Mouse (Mus musculus): ENCODE measurements at regions not wholly inside any gene's neighbourhood (a gene's known extent, or its start where the extent isn't known, plus 50 kb on each side); places are given as distances from the start of the nearest gene placed in this dataset.

DNA sequence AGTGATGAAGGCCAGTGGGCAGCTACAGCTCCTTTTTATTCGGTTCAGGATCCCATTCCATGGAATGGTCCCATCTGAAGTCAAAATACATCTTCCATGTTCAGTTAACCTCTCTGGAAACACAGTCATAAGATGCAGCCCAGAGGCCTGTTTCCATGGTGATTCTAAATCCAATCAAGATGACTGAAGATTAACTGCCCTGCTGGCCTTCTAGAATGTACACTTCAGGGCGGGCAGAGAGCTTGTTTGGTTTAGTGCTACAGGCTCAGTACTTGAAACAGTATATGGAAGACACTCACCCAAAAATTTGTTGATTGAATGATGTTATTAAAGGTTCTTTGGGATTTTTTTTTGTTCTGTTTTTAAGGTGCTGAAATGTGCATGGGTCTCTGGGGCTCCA, 148.0 kb upstream of the Mkln1 start:
- 72% methylated on average over 2 of the region's 2 CpGs for WGBS
- H3K27ac ChIP-seq = no peak overlapping the region
- no peak for DNase-seq (ENCODE audit: extremely low spot score, low spot score)
- no peaks in the 10 kb centered on the region for H3K36me3 ChIP-seq (replicated peaks)
- no peak overlapping the region for H3K4me3 ChIP-seq
- no peaks in the 10 kb centered on the region for H3K27me3 ChIP-seq (ENCODE audit: poor library complexity, severe bottlenecking)
- H3K9me3 ChIP-seq = no peaks in the 10 kb centered on the region
- peaks cover 9% of the 10 kb centered on the region for H3K4me1 ChIP-seq

- H3K9me3 ChIP-seq = no peaks in the 10 kb centered on the region
Measured at GRCm38 (mm10) chr6:31253251-31253935, 145.1 kb upstream of the Mkln1 start.

DNA sequence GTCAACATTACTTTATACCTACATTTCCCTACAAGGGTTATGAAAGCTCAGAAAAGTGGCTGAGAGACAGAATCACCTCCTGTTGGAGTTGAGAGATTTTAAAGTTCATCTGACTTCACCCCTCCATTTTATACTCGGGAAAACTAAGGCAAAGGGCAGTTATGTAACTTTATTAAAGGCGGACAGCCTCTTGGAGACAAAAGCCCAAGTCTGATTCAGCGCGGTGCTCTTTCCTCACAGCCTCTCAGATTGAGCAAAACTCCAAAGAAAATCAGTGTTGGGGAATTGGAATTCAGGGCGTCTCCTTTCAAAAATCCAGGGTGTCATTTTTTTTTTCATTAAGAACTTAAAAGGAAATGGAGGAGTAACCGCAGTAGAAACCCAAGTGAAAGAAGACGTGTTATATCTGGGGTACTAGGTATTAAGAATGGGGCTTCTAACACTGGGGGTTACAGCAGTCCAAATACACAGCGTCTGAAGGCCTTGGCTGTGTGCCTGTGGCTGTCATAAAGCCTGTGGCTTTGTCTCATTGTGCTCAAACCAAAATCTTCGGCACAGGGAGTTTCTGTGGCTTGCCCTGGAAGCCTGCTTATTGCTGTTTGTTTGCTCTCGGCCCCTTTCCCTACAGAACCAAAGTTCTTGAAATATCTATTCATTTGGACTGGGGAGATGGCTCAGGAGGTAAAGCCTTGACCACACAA, 137.7 kb upstream of the Mkln1 start:
- 89% methylated on average over 10 of the region's 10 CpGs for WGBS
- Histone ChIP-seq H3K9me3 (no peaks in the 10 kb centered on the region), H3K27me3 (ENCODE audit: poor library complexity, severe bottlenecking) (no peaks in the 10 kb centered on the region), H3K36me3 (replicated peaks) (no peaks in the 10 kb centered on the region), H3K27ac (no peak overlapping the region), H3K4me1 (no peaks in the 10 kb centered on the region), H3K4me3 (no peak overlapping the region)
- DNase-seq (ENCODE audit: extremely low spot score, low spot score) = no peak

More at GRCm38 (mm10) chr6:31253251-31253935, 145.1 kb upstream of the Mkln1 start:
- WGBS = 26% methylated on average over 15 of the region's 15 CpGs
- H3K27ac ChIP-seq = no peak overlapping the region
- no peaks in the 10 kb centered on the region for H3K27me3 ChIP-seq (ENCODE audit: poor library complexity, severe bottlenecking)
- DNase-seq (ENCODE audit: extremely low spot score, low spot score) = peak; percentile 42
- H3K4me1 ChIP-seq = peaks cover 9% of the 10 kb centered on the region
- H3K4me3 ChIP-seq = peak overlapping the region; percentile 32
- H3K36me3 ChIP-seq (replicated peaks) = no peaks in the 10 kb centered on the region

- H3K27ac ChIP-seq = no peak overlapping the region
- H3K4me3 ChIP-seq = no peak overlapping the region
- no peaks in the 10 kb centered on the region for H3K36me3 ChIP-seq (replicated peaks)
- 91% methylated on average over 15 of the region's 15 CpGs for WGBS
- no peaks in the 10 kb centered on the region for H3K27me3 ChIP-seq (ENCODE audit: poor library complexity, severe bottlenecking)
- DNase-seq (ENCODE audit: extremely low spot score, low spot score) = no peak
- H3K9me3 ChIP-seq = no peaks in the 10 kb centered on the region
- no peaks in the 10 kb centered on the region for H3K4me1 ChIP-seq
Measured at GRCm38 (mm10) chr6:31261797-31262540, 136.6 kb upstream of the Mkln1 start.

GRCm38 (mm10) chr6:31262651-31263050, 135.9 kb upstream of the Mkln1 start:
- Histone ChIP-seq H3K27me3 (ENCODE audit: poor library complexity, severe bottlenecking) (no peaks in the 10 kb centered on the region), H3K4me1 (no peaks in the 10 kb centered on the region), H3K9me3 (no peaks in the 10 kb centered on the region), H3K4me3 (no peak overlapping the region), H3K36me3 (replicated peaks) (no peaks in the 10 kb centered on the region), H3K27ac (no peak overlapping the region)
- DNase-seq (ENCODE audit: extremely low spot score, low spot score) = no peak
- 87% methylated on average over 8 of the region's 8 CpGs for WGBS

- no peaks in the 10 kb centered on the region for H3K4me1 ChIP-seq
- H3K36me3 ChIP-seq (replicated peaks) = no peaks in the 10 kb centered on the region
- no peaks in the 10 kb centered on the region for H3K27me3 ChIP-seq (ENCODE audit: poor library complexity, severe bottlenecking)
- H3K27ac ChIP-seq = no peak overlapping the region
- no peak for DNase-seq (ENCODE audit: extremely low spot score, low spot score)
- H3K9me3 ChIP-seq = no peaks in the 10 kb centered on the region
- H3K4me3 ChIP-seq = no peak overlapping the region
- WGBS = 88% methylated on average over 6 of the region's 6 CpGs
Measured at GRCm38 (mm10) chr6:31263821-31264220, 134.7 kb upstream of the Mkln1 start.

DNA sequence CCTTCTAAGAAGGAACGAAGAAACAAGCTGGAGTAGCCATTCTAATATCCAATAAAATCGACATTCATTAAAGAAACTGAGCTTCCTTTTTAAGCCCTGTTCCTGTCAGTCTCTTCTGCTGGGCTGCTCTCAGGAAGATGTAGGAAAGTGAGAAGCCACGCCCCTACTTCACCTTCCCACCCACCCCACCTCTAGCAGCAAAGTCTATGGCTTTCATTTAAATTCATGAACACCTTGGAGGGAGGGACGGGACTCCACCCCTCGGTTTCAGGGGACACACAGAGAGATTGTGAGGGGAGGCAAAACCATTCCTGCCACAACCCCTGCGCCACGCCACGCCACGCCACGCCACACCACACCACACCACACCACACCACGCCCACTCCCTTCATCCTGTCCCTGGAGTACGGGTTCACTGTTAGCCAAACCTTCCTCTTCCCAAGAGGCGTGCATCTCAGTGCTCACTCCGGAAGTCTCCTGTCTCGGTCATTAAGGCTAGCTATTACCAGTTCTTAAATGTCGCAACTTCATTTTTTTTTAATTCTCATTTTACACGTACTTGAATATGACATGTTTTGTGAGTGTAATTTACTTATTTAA, 132.0 kb upstream of the Mkln1 start:
- Histone ChIP-seq H3K36me3 (replicated peaks) (no peaks in the 10 kb centered on the region), H3K27me3 (ENCODE audit: poor library complexity, severe bottlenecking) (no peaks in the 10 kb centered on the region), H3K9me3 (no peaks in the 10 kb centered on the region), H3K4me1 (no peaks in the 10 kb centered on the region), H3K4me3 (no peak overlapping the region), H3K27ac (no peak overlapping the region)
- WGBS = 76% methylated on average over 17 of the region's 17 CpGs
- no peak for DNase-seq (ENCODE audit: extremely low spot score, low spot score)

DNA sequence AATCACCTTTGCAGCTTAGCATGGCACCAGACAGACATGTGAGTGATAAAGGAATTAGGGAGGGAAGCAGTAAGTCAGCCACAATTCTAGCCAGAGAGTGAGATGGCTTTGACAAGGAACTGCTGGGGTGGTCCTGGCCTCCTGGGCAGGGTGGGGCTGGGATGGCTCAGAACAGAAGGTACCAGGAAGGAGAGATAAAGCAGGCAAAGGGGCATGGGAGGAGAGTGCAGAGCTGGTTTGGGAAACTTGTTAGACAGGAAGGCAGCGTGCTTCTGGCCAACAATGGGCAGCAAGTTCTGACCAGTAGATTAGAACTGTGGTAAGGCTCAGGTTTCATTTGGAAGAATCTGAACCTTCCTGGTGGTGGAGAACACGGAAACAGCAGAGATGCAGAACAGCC, 130.5 kb upstream of the Mkln1 start:
- Histone ChIP-seq H3K36me3 (replicated peaks) (no peaks in the 10 kb centered on the region), H3K4me1 (no peaks in the 10 kb centered on the region), H3K4me3 (no peak overlapping the region), H3K9me3 (no peaks in the 10 kb centered on the region), H3K27ac (no peak overlapping the region), H3K27me3 (ENCODE audit: poor library complexity, severe bottlenecking) (no peaks in the 10 kb centered on the region)
- DNase-seq (ENCODE audit: extremely low spot score, low spot score) = no peak
- 74% methylated on average over 2 of the region's 2 CpGs for WGBS

DNA sequence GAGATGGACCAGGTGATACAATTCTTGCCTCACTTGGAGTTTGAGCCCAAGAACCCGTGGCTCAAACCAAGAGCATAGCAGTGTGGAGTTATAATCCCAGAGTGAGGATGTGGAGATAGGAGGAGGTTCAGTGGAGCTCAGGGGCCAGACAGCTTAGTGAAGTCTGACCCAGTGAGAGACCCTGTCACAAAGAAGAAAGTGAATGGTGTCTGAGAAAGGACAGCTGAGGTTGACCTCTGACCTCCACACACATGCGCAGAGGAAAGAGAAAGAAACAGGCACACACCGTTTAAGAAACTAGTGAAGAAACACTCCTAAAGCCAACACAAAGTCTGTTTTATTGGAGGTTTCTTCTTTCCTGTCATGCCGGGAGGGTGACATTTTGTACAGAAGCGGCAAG, 124.7 kb upstream of the Mkln1 start:
- Histone ChIP-seq H3K36me3 (replicated peaks) (no peaks in the 10 kb centered on the region), H3K27me3 (ENCODE audit: poor library complexity, severe bottlenecking) (no peaks in the 10 kb centered on the region), H3K4me3 (no peak overlapping the region), H3K9me3 (no peaks in the 10 kb centered on the region), H3K4me1 (peaks cover 13% of the 10 kb centered on the region), H3K27ac (no peak overlapping the region)
- no peak for DNase-seq (ENCODE audit: extremely low spot score, low spot score)
- WGBS = 58% methylated on average over 5 of the region's 5 CpGs

GRCm38 (mm10) chr6:31274236-31274635, 124.3 kb upstream of the Mkln1 start:
- DNase-seq (ENCODE audit: extremely low spot score, low spot score) = no peak
- 32% methylated on average over 11 of the region's 11 CpGs for WGBS
- H3K27me3 ChIP-seq (ENCODE audit: poor library complexity, severe bottlenecking) = no peaks in the 10 kb centered on the region
- no peak overlapping the region for H3K27ac ChIP-seq
- H3K4me1 ChIP-seq = peaks cover 13% of the 10 kb centered on the region
- no peaks in the 10 kb centered on the region for H3K36me3 ChIP-seq (replicated peaks)
- no peak overlapping the region for H3K4me3 ChIP-seq
- no peaks in the 10 kb centered on the region for H3K9me3 ChIP-seq

DNA sequence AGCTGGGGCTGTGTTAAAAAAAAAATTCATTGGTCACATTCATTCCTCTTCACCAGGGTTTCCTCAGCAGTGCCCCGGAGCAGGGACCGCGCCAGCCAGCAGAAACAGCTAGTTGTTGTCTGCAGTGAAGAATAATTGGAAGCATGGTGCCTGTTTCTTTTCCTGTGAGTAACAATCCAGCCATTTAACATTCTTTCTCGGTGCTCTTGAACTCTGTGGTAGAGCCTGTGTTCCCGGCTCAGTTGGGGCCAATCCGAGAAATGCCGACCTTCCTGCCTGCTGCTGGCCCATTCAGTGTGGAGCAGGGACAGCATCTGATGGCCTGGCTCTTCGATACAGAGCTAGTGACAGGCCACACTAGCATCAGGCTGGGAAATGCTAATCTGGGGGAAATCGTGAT, 120.7 kb upstream of the Mkln1 start:
- no peaks in the 10 kb centered on the region for H3K27me3 ChIP-seq (ENCODE audit: poor library complexity, severe bottlenecking)
- H3K9me3 ChIP-seq = no peaks in the 10 kb centered on the region
- no peak overlapping the region for H3K4me3 ChIP-seq
- DNase-seq (ENCODE audit: extremely low spot score, low spot score) = no peak
- no peaks in the 10 kb centered on the region for H3K36me3 ChIP-seq (replicated peaks)
- no peak overlapping the region for H3K27ac ChIP-seq
- H3K4me1 ChIP-seq = peaks cover 18% of the 10 kb centered on the region
- WGBS = 64% methylated on average over 9 of the region's 9 CpGs

DNA sequence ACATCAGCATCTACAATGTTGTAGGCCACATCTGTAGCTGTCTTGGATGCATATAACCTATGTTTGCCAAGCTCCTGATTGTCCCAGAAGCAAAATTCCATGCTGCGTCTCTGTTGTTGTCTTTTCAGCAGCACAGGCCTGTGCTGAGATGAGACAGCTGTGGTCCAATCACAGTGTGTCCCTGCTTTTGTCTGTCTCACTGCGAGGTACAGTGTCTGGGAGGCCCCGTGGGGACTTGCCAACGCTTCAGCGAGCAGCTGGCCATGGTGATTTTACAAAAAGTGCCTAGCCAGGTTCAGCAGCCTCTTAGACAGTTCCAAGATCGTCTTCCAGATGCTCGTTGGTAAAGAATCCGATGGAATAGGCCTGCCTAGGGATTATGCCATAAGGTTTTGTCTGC, 114.6 kb upstream of the Mkln1 start:
- peak overlapping the region; percentile 8; the same call in 1 of the 2 replicates for H3K27ac ChIP-seq
- H3K36me3 ChIP-seq (replicated peaks) = no peaks in the 10 kb centered on the region
- no peaks in the 10 kb centered on the region for H3K27me3 ChIP-seq (ENCODE audit: poor library complexity, severe bottlenecking)
- no peak overlapping the region for H3K4me3 ChIP-seq
- peaks cover 21% of the 10 kb centered on the region for H3K4me1 ChIP-seq
- 80% methylated on average over 8 of the region's 8 CpGs for WGBS
- H3K9me3 ChIP-seq = no peaks in the 10 kb centered on the region
- no peak for DNase-seq (ENCODE audit: extremely low spot score, low spot score)

GRCm38 (mm10) chr6:31284390-31284789, 114.1 kb upstream of the Mkln1 start:
- Histone ChIP-seq H3K9me3 (no peaks in the 10 kb centered on the region), H3K4me1 (peaks cover 21% of the 10 kb centered on the region), H3K27ac (no peak overlapping the region; the same call in 1 of the 2 replicates), H3K27me3 (ENCODE audit: poor library complexity, severe bottlenecking) (no peaks in the 10 kb centered on the region), H3K36me3 (replicated peaks) (no peaks in the 10 kb centered on the region), H3K4me3 (no peak overlapping the region)
- no peak for DNase-seq (ENCODE audit: extremely low spot score, low spot score)
- 89% methylated on average over 10 of the region's 10 CpGs for WGBS

All from forebrain, embryonic 10.5 days (tissue).